Mouse (Mus musculus) retina, embryonic 14.5 days (tissue): ENCODE measurements at regions not wholly inside any gene's neighbourhood (a gene's known extent, or its start where the extent isn't known, plus 50 kb on each side); places are given as distances from the start of the nearest gene placed in this dataset.
A peak's percentile ranks its signal among the peaks of the same experiment; 100 is the strongest.

Experiments used
- DNase-seq: peaks from one replicate; pipeline ENCODE4 v3.0.0-alpha.2; 2015; ENCODE audit warnings: low spot score

- DNase-seq: no peak
Measured at GRCm38 (mm10) chr6:54754810-54755209, 61.9 kb upstream of the Znrf2 start.

- DNase-seq: no peak
Measured at GRCm38 (mm10) chr6:54757511-54757911, 59.2 kb upstream of the Znrf2 start.

GRCm38 (mm10) chr6:54758112-54758511 is 58.6 kb upstream of the Znrf2 start:
- DNase-seq: no peak

- no peak for DNase-seq
Measured at GRCm38 (mm10) chr6:54759263-54759662, 57.5 kb upstream of the Znrf2 start.

- peak; percentile 26 for DNase-seq
Measured at GRCm38 (mm10) chr6:54759942-54760498, 56.7 kb upstream of the Znrf2 start.

- DNase-seq: no peak
Measured at GRCm38 (mm10) chr6:54760541-54760940, 56.2 kb upstream of the Znrf2 start.

- DNase-seq: no peak
Measured at GRCm38 (mm10) chr6:54762021-54762420, 54.7 kb upstream of the Znrf2 start.

- no peak for DNase-seq
Measured at GRCm38 (mm10) chr6:54762499-54762898, 54.2 kb upstream of the Znrf2 start.

GRCm38 (mm10) chr6:54763669-54764068 is 53.0 kb upstream of the Znrf2 start:
- no peak for DNase-seq

- DNase-seq: no peak
Measured at GRCm38 (mm10) chr6:54765715-54766114, 51.0 kb upstream of the Znrf2 start.

- DNase-seq: no peak
Measured at GRCm38 (mm10) chr6:54766485-54767112, 50.1 kb upstream of the Znrf2 start.
